Mouse (Mus musculus) CH12.LX (cell line): Measurements from ENCODE around the gene Chchd6. TPM values are rescaled to one million over a fixed set of nuclear protein-coding genes. Genes with fewer than 3 reads are reported as not detected.

ENCODE experiments used
- DNase-seq: peaks from one replicate; pipeline ENCODE4 v3.0.0-alpha.2; 2013; ENCODE audit errors: extremely low read depth
- H3K27ac ChIP-seq: 2 replicates; pipeline ENCODE4 v1.5.1; 2012; ENCODE audit warnings: low read depth, mild to moderate bottlenecking, control low read depth, moderate library complexity; ENCODE audit not compliant: insufficient read depth
- H3K27me3 ChIP-seq: replicated peaks from 2 replicates; pipeline ENCODE3; 2012; ENCODE audit warnings: inconsistent platforms
- H3K36me3 ChIP-seq, 2 experiments: replicated peaks in 1 of 2; 2 replicates each; pipeline versions ENCODE3 to v1.6.1; 2012; ENCODE audit warnings: inconsistent platforms in 1 of 2, low read length in 1 of 2, mild to moderate bottlenecking in 1 of 2, mixed read lengths in 1 of 2, moderate library complexity in 1 of 2; ENCODE audit not compliant: control insufficient read depth in 1 of 2, insufficient read depth in 1 of 2
- H3K4me1 ChIP-seq, 2 experiments: 2 replicates each; pipeline ENCODE4 v1.6.1; 2012; ENCODE audit warnings: inconsistent platforms in 1 of 2, moderate library complexity in 1 of 2; ENCODE audit not compliant: insufficient read depth in 2 of 2, control insufficient read depth in 1 of 2
- H3K4me2 ChIP-seq: 2 replicates; pipeline ENCODE4 v1.6.1; 2012; ENCODE audit warnings: low read depth, mild to moderate bottlenecking, control low read depth; ENCODE audit not compliant: poor library complexity, insufficient read depth, severe bottlenecking
- H3K4me3 ChIP-seq, 3 experiments: fragments of 150-350 bp in 1 of 3; sonication (generic) in 1 of 3; replicated peaks in 1 of 3; 2 replicates each; pipeline versions ENCODE3 to v1.5.1; 2011 to 2012; ENCODE audit warnings: low read depth in 2 of 3, low read length in 2 of 3, mild to moderate bottlenecking in 2 of 3, moderate library complexity in 2 of 3, control low read depth in 1 of 3, improper control_type of control experiment in 1 of 3, inconsistent platforms in 1 of 3, mixed read lengths in 1 of 3; ENCODE audit not compliant: poor library complexity in 1 of 3
- H3K79me2 ChIP-seq: replicated peaks from 2 replicates; pipeline ENCODE4 v1.6.1; 2012; ENCODE audit warnings: mild to moderate bottlenecking, moderate library complexity; ENCODE audit not compliant: control insufficient read depth, poor library complexity, insufficient read depth, severe bottlenecking; ENCODE audit errors: extremely low read depth
- H3K9ac ChIP-seq: 2 replicates; pipeline ENCODE4 v1.6.1; 2012; ENCODE audit warnings: low read depth, mild to moderate bottlenecking, control low read depth, moderate library complexity; ENCODE audit not compliant: insufficient read depth
- H3K9me3 ChIP-seq: replicated peaks from 2 replicates; pipeline ENCODE3; 2012; ENCODE audit warnings: low read length, inconsistent platforms, mixed read lengths
- BHLHE40 ChIP-seq: IDR thresholded peaks from 2 replicates; pipeline ENCODE4 v1.6.1; 2011; ENCODE audit warnings: mild to moderate bottlenecking, low read depth, low read length, improper control_type of control experiment
- CHD1 ChIP-seq: IDR thresholded peaks from 2 replicates; pipeline ENCODE4 v1.6.1; 2012; ENCODE audit warnings: low read depth, low read length, improper control_type of control experiment, inconsistent platforms
- CTCF ChIP-seq, 2 experiments: IDR thresholded peaks in 1 of 2; conservative IDR thresholded peaks in 1 of 2; 2 replicates each; pipeline ENCODE4 v1.5.1; 2011 to 2012; ENCODE audit warnings: low read depth in 2 of 2, low read length in 2 of 2, improper control_type of control experiment in 1 of 2, inconsistent platforms in 1 of 2, mild to moderate bottlenecking in 1 of 2, moderate library complexity in 1 of 2
- E2F4 ChIP-seq: IDR thresholded peaks from 2 replicates; pipeline ENCODE4 v1.6.1; 2011; ENCODE audit warnings: low read depth, low read length, improper control_type of control experiment; ENCODE audit not compliant: insufficient replicate concordance
- EP300 ChIP-seq: IDR thresholded peaks from 2 replicates; pipeline ENCODE4 v1.6.1; 2011; ENCODE audit warnings: low read length, improper control_type of control experiment
- HCFC1 ChIP-seq: IDR thresholded peaks from 2 replicates; pipeline ENCODE4 v1.6.1; 2012; ENCODE audit warnings: low read depth, mild to moderate bottlenecking, inconsistent platforms, low read length, improper control_type of control experiment
- IRF4 ChIP-seq: IDR thresholded peaks from 2 replicates; pipeline ENCODE4 v1.6.1; 2014; ENCODE audit warnings: low read depth, mild to moderate bottlenecking, inconsistent platforms, low read length, improper control_type of control experiment
- JUN ChIP-seq: IDR thresholded peaks from 2 replicates; pipeline ENCODE4 v1.6.1; 2011; ENCODE audit warnings: low read depth, mild to moderate bottlenecking, low read length, improper control_type of control experiment, moderate library complexity; ENCODE audit not compliant: insufficient read depth
- JUND ChIP-seq: conservative IDR thresholded peaks from 2 replicates; pipeline ENCODE4 v1.6.1; 2011; ENCODE audit warnings: low read depth, low read length, improper control_type of control experiment
- MAFK ChIP-seq: IDR thresholded peaks from 2 replicates; pipeline ENCODE4 v1.6.1; 2011; ENCODE audit warnings: low read length, improper control_type of control experiment; ENCODE audit not compliant: insufficient replicate concordance
- MAZ ChIP-seq: IDR thresholded peaks from 2 replicates; pipeline ENCODE4 v1.6.1; 2012; ENCODE audit warnings: low read depth, mild to moderate bottlenecking, inconsistent platforms, low read length, improper control_type of control experiment, moderate library complexity
- MEF2A ChIP-seq: IDR thresholded peaks from 2 replicates; pipeline ENCODE4 v1.6.1; 2014; ENCODE audit warnings: low read depth, mild to moderate bottlenecking, inconsistent platforms, low read length, improper control_type of control experiment, borderline replicate concordance
- MXI1 ChIP-seq: IDR thresholded peaks from 2 replicates; pipeline ENCODE4 v1.6.1; 2011; ENCODE audit warnings: mild to moderate bottlenecking, low read depth, low read length, improper control_type of control experiment
- NRF1 ChIP-seq: IDR thresholded peaks from 2 replicates; pipeline ENCODE4 v1.6.1; 2014; ENCODE audit warnings: low read depth, mild to moderate bottlenecking, inconsistent platforms, low read length, improper control_type of control experiment, moderate library complexity
- PAX5 ChIP-seq: IDR thresholded peaks from 2 replicates; pipeline ENCODE4 v1.6.1; 2012; ENCODE audit warnings: low read length, inconsistent platforms, mixed read lengths
- POLR2AphosphoS2 ChIP-seq: IDR thresholded peaks from 2 replicates; pipeline ENCODE4 v1.6.1; 2011; ENCODE audit warnings: low read depth, low read length, improper control_type of control experiment
- RAD21 ChIP-seq: IDR thresholded peaks from 2 replicates; pipeline ENCODE4 v1.6.1; 2011; ENCODE audit warnings: low read depth, mild to moderate bottlenecking, low read length, improper control_type of control experiment, moderate library complexity
- RCOR1 ChIP-seq: conservative IDR thresholded peaks from 2 replicates; pipeline ENCODE4 v1.6.1; 2012; ENCODE audit warnings: low read depth, mild to moderate bottlenecking, inconsistent platforms, low read length, improper control_type of control experiment
- SIN3A ChIP-seq: IDR thresholded peaks from 2 replicates; pipeline ENCODE4 v1.6.1; 2012; ENCODE audit warnings: low read length, improper control_type of control experiment, inconsistent platforms
- SMC3 ChIP-seq: IDR thresholded peaks from 2 replicates; pipeline ENCODE4 v1.6.1; 2011; ENCODE audit warnings: low read depth, low read length, improper control_type of control experiment
- TCF12 ChIP-seq: IDR thresholded peaks from 2 replicates; pipeline ENCODE4 v1.6.1; 2014; ENCODE audit warnings: low read depth, mild to moderate bottlenecking, inconsistent platforms, low read length, improper control_type of control experiment
- ZC3H11A ChIP-seq: IDR thresholded peaks from 2 replicates; pipeline ENCODE4 v1.6.1; 2012; ENCODE audit warnings: low read depth, mild to moderate bottlenecking, inconsistent platforms, low read length, improper control_type of control experiment
- ZMIZ1 ChIP-seq: IDR thresholded peaks from 2 replicates; pipeline ENCODE4 v1.6.1; 2012; ENCODE audit warnings: low read depth, mild to moderate bottlenecking, inconsistent platforms, low read length, improper control_type of control experiment
- dilution Hi-C: fragments of 300-500 bp; cut with MboI; formaldehyde crosslinking; loops from 2 replicates; pipeline ENCODE4 v1.14.3; 2020; ENCODE audit warnings: low sequenced_read_pairs; ENCODE audit not compliant: extremely low pct_unique_long_range_greater_than_20kb, extremely low pct_ligation_motif_present
- in situ Hi-C: fragments of 300-500 bp; cut with MboI; formaldehyde crosslinking; loops from 3 replicates; pipeline ENCODE4 v1.14.3; 2019; ENCODE audit warnings: low sequenced_read_pairs, low pct_ligation_motif_present, low pct_unique_long_range_greater_than_20kb, mixed read lengths
- polyA plus RNA-seq: library from polyadenylated mRNA; unstranded; fragments of >175 nt; gene quantifications from 2 replicates; pipeline ENCODE4 v1.2.1, GENCODE M21; 2012; ENCODE audit warnings: low read depth; ENCODE audit not compliant: insufficient read length
- total RNA-seq, 2 experiments: library from RNA; depleted of rRNA; stranded (reverse); fragments of 300-350 nt in 1 of 2; fragments of >200 nt in 1 of 2; gene quantifications; 2 replicates each; pipeline ENCODE4 v1.2.3; 2012 to 2014

Gene Chchd6
- total and polyA plus RNA-seq, 3 experiments: 33.3 to 41.5 (median 41.3) TPM

GRCm38 (mm10) chr6:89353101-89353500, 242.4 kb downstream of the Chchd6 start:
- Histone ChIP-seq H3K4me3 (no peak overlapping the region), H3K27me3 (no peaks in the 10 kb centered on the region), H3K4me2 (no peak overlapping the region), H3K36me3 (peaks cover 34 to 98% of the 10 kb centered on the region in 2 experiments), H3K79me2 (no peaks in the 10 kb centered on the region; the same call in 1 of the 2 replicates), H3K27ac (no peak overlapping the region), H3K4me1 (peaks cover 61 to 84% of the 10 kb centered on the region in 2 experiments), H3K9ac (no peak overlapping the region), H3K9me3 (no peaks in the 10 kb centered on the region)
- in situ Hi-C loops (loop anchor here (10.0 kb wide), 2 partner anchors 218 to 418 kb away; no protein-coding TSS in a partner anchor), dilution Hi-C loops (no loop called here)
- TF ChIP-seq RCOR1: no peak
- TF ChIP-seq TCF12: no peak
- TF ChIP-seq CHD1: no peak
- TF ChIP-seq EP300: no peak
- no peak for TF ChIP-seq E2F4
- no peak for TF ChIP-seq HCFC1
- no peak for TF ChIP-seq POLR2AphosphoS2
- TF ChIP-seq ZC3H11A: no peak
- TF ChIP-seq RAD21: no peak
- TF ChIP-seq MXI1: no peak
- no peak for TF ChIP-seq NRF1
- TF ChIP-seq ZMIZ1: no peak
- TF ChIP-seq MAFK: no peak
- no peak for TF ChIP-seq PAX5
- no peak for TF ChIP-seq SIN3A
- no peak for TF ChIP-seq JUN
- no peak for DNase-seq

GRCm38 (mm10) chr6:89351441-89352137, 243.9 kb downstream of the Chchd6 start:
- in situ Hi-C loops: loop anchor here (10.0 kb wide), 2 partner anchors 217 to 417 kb away; no protein-coding TSS in a partner anchor
- H3K27ac ChIP-seq: no peak overlapping the region
- no peaks in the 10 kb centered on the region; the same call in 1 of the 2 replicates for H3K79me2 ChIP-seq
- H3K36me3 ChIP-seq: peaks cover 38 to 98% of the 10 kb centered on the region in 2 experiments
- H3K4me1 ChIP-seq: peaks cover 56 to 78% of the 10 kb centered on the region in 2 experiments
- 0 out of 2 replicates have a peak, but pooled peaks have one; percentile 15 for TF ChIP-seq MEF2A
- TF ChIP-seq MAZ: no peak
- TF ChIP-seq IRF4: no peak
- no peak for TF ChIP-seq PAX5
- TF ChIP-seq BHLHE40: no peak
- TF ChIP-seq SMC3: peak; percentile 17; the same call in 1 of the 2 replicates
- TF ChIP-seq JUND: no peak
- peak in 1 of 2 experiments; percentile 36; a peak in 2 of 4 replicates for TF ChIP-seq CTCF (conservative IDR thresholded peaks at IDR 0.05 in 1 of 2, IDR thresholded peaks at IDR 0.05 in 1 of 2; ENCODE audit: low read depth in 2 of 2, low read length in 2 of 2)
- H3K4me2 ChIP-seq: no peak overlapping the region
- dilution Hi-C loops: no loop called here
- H3K9me3 ChIP-seq: no peaks in the 10 kb centered on the region
- H3K27me3 ChIP-seq: no peaks in the 10 kb centered on the region
- DNase-seq: no peak
- no peak overlapping the region for H3K9ac ChIP-seq
- no peak overlapping the region for H3K4me3 ChIP-seq
